Mouse (Mus musculus): ENCODE data around the gene Slc35c1.

Gene Slc35c1

GRCm38 (mm10) chr2:92404737-92405136 is 55.6 kb downstream of the Slc35c1 start:
- no peak for DNase-seq (ENCODE audit: low spot score in 2 of 2)

- DNase-seq (ENCODE audit: low spot score in 2 of 2) = no peak
Observed at GRCm38 (mm10) chr2:92403776-92404319, 56.5 kb downstream of the Slc35c1 start.

All from spleen, postnatal 14 days (tissue).